Mouse (Mus musculus) small intestine, adult 2 months (tissue): ENCODE measurements around the gene Tom1l2.

Experiments
- CTCF ChIP-seq: fragments of 200-500 bp; IDR thresholded peaks from 2 replicates; pipeline ENCODE4 v1.5.1; 2012; ENCODE audit warnings: low read depth, mild to moderate bottlenecking, control low read depth, inconsistent platforms, low read length, moderate library complexity, mixed read lengths; ENCODE audit not compliant: insufficient replicate concordance, insufficient read length; ENCODE audit errors: extremely low read depth
- POLR2A ChIP-seq: fragments of 200-500 bp; IDR thresholded peaks from 2 replicates; pipeline ENCODE4 v1.6.1; 2012; ENCODE audit warnings: low read depth, mild to moderate bottlenecking, control low read depth, inconsistent platforms, low read length, moderate library complexity

GRCm38 (mm10) chr11:60198651-60199050 lies 154.1 kb downstream of the Tom1l2 start:
- TF ChIP-seq POLR2A (no peak), CTCF (no peak)
